ENCODE assay signal across 21 mouse cellular contexts in genomic region chrX:144335332-144336015, GRCm38 (mm10).
"Had no signal": no experiment of that assay in that cellular context is flagged by ENCODE, and none has a peak within 500 bp of the region (broad histone marks: within the 10 kb centered on the region; RNA-seq: fewer than 3 reads in every experiment).

No protein-coding gene starts in this region.

- H3K36me3 ChIP-seq: lung, embryonic 15.5 days; midbrain, embryonic 13.5 days; neural tube, embryonic 13.5 days; neural tube, embryonic 15.5 days had no signal

- H3K9ac ChIP-seq: lung, embryonic 15.5 days; midbrain, embryonic 13.5 days; neural tube, embryonic 13.5 days; neural tube, embryonic 15.5 days had no signal

- H3K4me2 ChIP-seq: lung, embryonic 15.5 days; midbrain, embryonic 11.5 days; midbrain, embryonic 13.5 days; neural tube, embryonic 13.5 days; neural tube, embryonic 15.5 days had no signal

- H3K27me3 ChIP-seq: lung, embryonic 15.5 days; midbrain, embryonic 13.5 days; neural tube, embryonic 13.5 days; neural tube, embryonic 15.5 days had no signal

- H3K27ac ChIP-seq: lung, embryonic 15.5 days; macrophage; midbrain, embryonic 13.5 days; neural tube, embryonic 13.5 days; neural tube, embryonic 15.5 days had no signal

- H3K9me3 ChIP-seq: lung, embryonic 15.5 days; megakaryocyte, embryonic 14.5 days; midbrain, embryonic 13.5 days; neural tube, embryonic 13.5 days; neural tube, embryonic 15.5 days had no signal

- DNase-seq: lung, adult 2 months; lung, postnatal 14 days; lung, postnatal 36 days; retina, postnatal 1 day; right cerebral cortex, adult 18-20 months; right cerebral cortex, postnatal 25 days; right cerebral cortex, postnatal 4 days; spleen, adult 18-20 months; thymus, adult 18-20 months; thymus, postnatal 14 days; thymus, postnatal 36 days had no signal

- H3K4me1 ChIP-seq: lung, embryonic 15.5 days; midbrain, embryonic 13.5 days; neural tube, embryonic 13.5 days; neural tube, embryonic 15.5 days had no signal

- H3K4me3 ChIP-seq: lung, embryonic 15.5 days; megakaryocyte, embryonic 14.5 days; midbrain, embryonic 13.5 days; myocyte; neural tube, embryonic 13.5 days; neural tube, embryonic 15.5 days had no signal

- ATAC-seq: lung, postnatal 0 days; midbrain, embryonic 13.5 days; midbrain, embryonic 16.5 days had no signal
